12 mouse cellular contexts compared by ENCODE assay signal in genomic region chr11:5255509-5256014, GRCm38 (mm10). TPM values are rescaled to one million over a fixed set of nuclear protein-coding genes. Genes with fewer than 3 reads are reported as not detected.
A peak's percentile ranks its signal among the peaks of the same experiment; 100 is the strongest.
DNase-seq lines count a peak whose midpoint lies in the region; ATAC-seq and TF ChIP-seq lines count a peak whose summit lies in the region.
"Had no signal": no experiment of that assay in that cellular context is flagged by ENCODE, and none has a peak within 500 bp of the region (broad histone marks: within the 10 kb centered on the region; RNA-seq: fewer than 3 reads in every experiment).

No protein-coding gene starts in this region.

- 0 out of 2 replicates have a peak overlapping the region, but pooled peaks have one; percentile 13 for H3K27ac ChIP-seq in intestine, embryonic 15.5 days
- H3K27ac ChIP-seq in intestine, embryonic 16.5 days (ENCODE audit: low read length) = no peak overlapping the region
- peak overlapping the region; percentile 55 for H3K27ac ChIP-seq in embryonic facial prominence, embryonic 10.5 days (replicated peaks)
- H3K27ac ChIP-seq in forebrain, embryonic 16.5 days (ENCODE audit: low read length) = peak overlapping the region; percentile 67

- no peak overlapping the region for H3K4me2 ChIP-seq in intestine, embryonic 15.5 days (replicated peaks)
- H3K4me2 ChIP-seq in intestine, embryonic 16.5 days (ENCODE audit: low read depth, low read length) = no peak overlapping the region
- H3K4me2 ChIP-seq in forebrain, embryonic 16.5 days (ENCODE audit: low read length) = no peak overlapping the region
- peak overlapping the region; percentile 82 for H3K4me2 ChIP-seq in myocyte (ENCODE audit: low read depth)
- H3K4me2 ChIP-seq: lung, embryonic 15.5 days had no signal

- H3K79me2 ChIP-seq in myocyte (ENCODE audit: control insufficient read depth, insufficient read depth) = peaks cover 87% of the 10 kb centered on the region

- no peak overlapping the region for H3ac ChIP-seq in myocyte (ENCODE audit: control insufficient read depth, insufficient read length)

- H3K4me1 ChIP-seq in intestine, embryonic 15.5 days (replicated peaks) = peaks cover 11% of the 10 kb centered on the region
- peaks cover 12% of the 10 kb centered on the region for H3K4me1 ChIP-seq in intestine, embryonic 16.5 days (ENCODE audit: control insufficient read depth, insufficient read depth, low read length)
- H3K4me1 ChIP-seq in embryonic facial prominence, embryonic 10.5 days = peaks cover 70% of the 10 kb centered on the region
- H3K4me1 ChIP-seq in forebrain, embryonic 16.5 days (replicated peaks; ENCODE audit: control insufficient read depth, insufficient read depth, low read length) = peaks cover 29% of the 10 kb centered on the region

- peak; percentile 51 for DNase-seq in embryonic facial prominence, embryonic 10.5 days (ENCODE audit: low spot score)
- DNase-seq in spleen, adult 18-20 months = no peak
- no peak for DNase-seq in kidney, adult 9 months
- DNase-seq in cerebellum, adult 11 months = no peak
- DNase-seq: adrenal gland, adult 2 months; cerebellum, postnatal 36 days; heart, adult 18-20 months had no signal

- TF ChIP-seq POLR2A in myocyte (IDR thresholded peaks at IDR 0.05; ENCODE audit: insufficient read length, low read depth) = no peak

- H3K27me3 ChIP-seq in intestine, embryonic 15.5 days (replicated peaks) = no peaks in the 10 kb centered on the region
- no peaks in the 10 kb centered on the region for H3K27me3 ChIP-seq in intestine, embryonic 16.5 days (replicated peaks; ENCODE audit: control insufficient read depth, insufficient read depth, low read length)
- 0 out of 2 replicates have a peak, but pooled peaks cover 5% of the 10 kb centered on the region for H3K27me3 ChIP-seq in embryonic facial prominence, embryonic 10.5 days (replicated peaks; ENCODE audit: low read depth, poor library complexity, severe bottlenecking)
- H3K27me3 ChIP-seq in forebrain, embryonic 16.5 days (replicated peaks; ENCODE audit: control insufficient read depth, insufficient read depth, low read length) = no peaks in the 10 kb centered on the region
- H3K27me3 ChIP-seq in myocyte (ENCODE audit: control insufficient read depth, insufficient read depth, insufficient read length) = no peaks in the 10 kb centered on the region
- H3K27me3 ChIP-seq: lung, embryonic 15.5 days had no signal

- WGBS in intestine, embryonic 15.5 days = 60% methylated on average over 9 of the region's 9 CpGs
- 56% methylated on average over 9 of the region's 9 CpGs for WGBS in intestine, embryonic 16.5 days
- 20% methylated on average over 9 of the region's 9 CpGs for WGBS in embryonic facial prominence, embryonic 10.5 days
- 5% methylated on average over 9 of the region's 9 CpGs for WGBS in forebrain, embryonic 16.5 days

- no peaks in the 10 kb centered on the region for H3K9me3 ChIP-seq in intestine, embryonic 15.5 days
- H3K9me3 ChIP-seq in intestine, embryonic 16.5 days (ENCODE audit: control insufficient read depth, low read length) = no peaks in the 10 kb centered on the region
- no peaks in the 10 kb centered on the region for H3K9me3 ChIP-seq in embryonic facial prominence, embryonic 10.5 days
- H3K9me3 ChIP-seq in forebrain, embryonic 16.5 days (ENCODE audit: control insufficient read depth, low read length) = no peaks in the 10 kb centered on the region
- H3K9me3 ChIP-seq: lung, embryonic 15.5 days had no signal

- H3K4me3 ChIP-seq in intestine, embryonic 15.5 days (replicated peaks) = no peak overlapping the region
- H3K4me3 ChIP-seq in intestine, embryonic 16.5 days (ENCODE audit: low read length) = no peak overlapping the region
- no peak overlapping the region for H3K4me3 ChIP-seq in embryonic facial prominence, embryonic 10.5 days
- no peak overlapping the region for H3K4me3 ChIP-seq in forebrain, embryonic 16.5 days (replicated peaks; ENCODE audit: low read length)
- no peak overlapping the region for H3K4me3 ChIP-seq in myocyte
- H3K4me3 ChIP-seq: lung, embryonic 15.5 days had no signal

- no peak overlapping the region for H3K9ac ChIP-seq in intestine, embryonic 15.5 days
- no peak overlapping the region for H3K9ac ChIP-seq in intestine, embryonic 16.5 days (ENCODE audit: low read depth, low read length)
- H3K9ac ChIP-seq in forebrain, embryonic 16.5 days (replicated peaks; ENCODE audit: low read depth, low read length) = no peak overlapping the region
- H3K9ac ChIP-seq: lung, embryonic 15.5 days had no signal

- H3K36me3 ChIP-seq in intestine, embryonic 15.5 days = no peaks in the 10 kb centered on the region
- no peaks in the 10 kb centered on the region for H3K36me3 ChIP-seq in intestine, embryonic 16.5 days (ENCODE audit: control insufficient read depth, insufficient read depth, low read length)
- no peaks in the 10 kb centered on the region for H3K36me3 ChIP-seq in embryonic facial prominence, embryonic 10.5 days (replicated peaks)
- H3K36me3 ChIP-seq in forebrain, embryonic 16.5 days (ENCODE audit: control insufficient read depth, insufficient read depth) = no peaks in the 10 kb centered on the region
- no peaks in the 10 kb centered on the region for H3K36me3 ChIP-seq in myocyte (ENCODE audit: control insufficient read depth, insufficient read depth)
- H3K36me3 ChIP-seq: lung, embryonic 15.5 days had no signal

- no peak for ATAC-seq in intestine, embryonic 15.5 days
- no peak for ATAC-seq in intestine, embryonic 16.5 days
- peak; percentile 86 for ATAC-seq in forebrain, embryonic 16.5 days

TF ChIP-seq in myocyte, 11 proteins besides CTCF, POLR2A, EP300 and RAD21:
- TF ChIP-seq CEBPB (IDR thresholded peaks at IDR 0.05; ENCODE audit: insufficient read depth, poor library complexity, severe bottlenecking) (no peak), POLR2AphosphoS2 (IDR thresholded peaks at IDR 0.05; ENCODE audit: insufficient read length, low read depth) (no peak), MYOG (IDR thresholded peaks at IDR 0.05; ENCODE audit: control insufficient read depth in 1 of 3, insufficient read depth in 1 of 3, insufficient read length in 2 of 3, low read depth in 2 of 3) (no peak)

RNA-seq across cellular contexts. Expression of gene Kremen1, which starts 5.8 kb away (rescaled TPM):
- polyA plus RNA-seq in intestine, embryonic 15.5 days (2015; fragmentation: Nextera tagmentation; extraction: Ambion mirVana) = 10.4 and 11.7 TPM in 2 replicates
- 9.1 and 10.5 TPM in 2 replicates for polyA plus RNA-seq in intestine, embryonic 16.5 days (2015; fragmentation: Nextera tagmentation; extraction: Ambion mirVana)
- 16.5 and 17.3 TPM in 2 replicates for polyA plus RNA-seq in embryonic facial prominence, embryonic 10.5 days (2016; fragmentation: Nextera tagmentation; extraction: Ambion mirVana)
- 4.7 and 6.3 TPM in 2 replicates for polyA plus RNA-seq in forebrain, embryonic 16.5 days (2015; fragmentation: Nextera tagmentation; extraction: Ambion mirVana)
- 79.3 TPM for polyA plus RNA-seq in myocyte (2012; fragmentation: generic; extraction: Trizol)
